Mouse (Mus musculus) megakaryocyte, embryonic 14.5 days (primary cell): Measurements from ENCODE around the gene Dnmt3a. TPM values are rescaled to one million over a fixed set of nuclear protein-coding genes. Genes with fewer than 3 reads are reported as not detected.

Source experiments
- H3K27me3 ChIP-seq: replicated peaks from 2 replicates; pipeline ENCODE3; 2012; ENCODE audit warnings: inconsistent platforms
- H3K36me3 ChIP-seq: replicated peaks from 2 replicates; pipeline ENCODE3; 2012; ENCODE audit warnings: low read length, inconsistent platforms, mixed read lengths
- H3K4me1 ChIP-seq: 2 replicates; pipeline ENCODE4 v1.6.1; 2012; ENCODE audit warnings: inconsistent platforms
- H3K4me3 ChIP-seq: replicated peaks from 2 replicates; pipeline ENCODE3; 2012; ENCODE audit warnings: moderate library complexity, mild to moderate bottlenecking, inconsistent platforms
- H3K9me3 ChIP-seq: 2 replicates; pipeline ENCODE4 v1.6.1; 2012; ENCODE audit warnings: inconsistent platforms
- FLI1 ChIP-seq: IDR thresholded peaks from 2 replicates; pipeline ENCODE4 v1.6.1; 2012; ENCODE audit warnings: low read length, inconsistent platforms, mixed read lengths
- GATA1 ChIP-seq: IDR thresholded peaks from 3 replicates; pipeline ENCODE4 v1.6.1; 2012; ENCODE audit warnings: mixed read lengths, low read length, inconsistent platforms, borderline replicate concordance
- polyA plus RNA-seq: library from polyadenylated mRNA; stranded (reverse); fragments of >175 nt; gene quantifications from 2 replicates; pipeline ENCODE4 v1.2.3, GENCODE M21; 2012; ENCODE audit warnings: low replicate concordance; ENCODE audit not compliant: insufficient read depth

The Dnmt3a gene
- polyA plus RNA-seq, 1 experiment, result 30.1 TPM

DNA sequence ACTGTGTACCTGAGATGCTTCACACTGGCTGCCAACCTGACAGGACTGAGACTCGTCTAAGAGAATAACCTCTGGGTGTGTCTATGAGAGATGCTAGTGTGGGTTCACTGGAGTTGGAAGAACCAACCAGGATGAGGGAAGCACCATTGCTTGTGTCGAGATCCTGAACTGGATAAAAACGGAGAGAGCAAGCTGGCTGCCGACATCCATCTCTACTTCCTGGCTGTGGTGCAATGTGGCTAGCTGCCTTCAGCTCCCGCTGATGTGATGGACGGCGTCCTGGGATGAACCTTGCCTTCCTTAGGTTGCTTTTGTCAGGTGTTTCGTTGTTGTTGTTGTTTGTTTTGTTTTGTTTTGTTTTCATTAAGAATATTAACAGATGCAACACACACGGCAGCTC is 52.0 kb downstream of the Dnmt3a start:
- Histone ChIP-seq H3K4me1 (peaks cover 95% of the 10 kb centered on the region), H3K4me3 (peak overlapping the region; percentile 11), H3K9me3 (no peaks in the 10 kb centered on the region), H3K36me3 (peaks cover 78% of the 10 kb centered on the region), H3K27me3 (no peaks in the 10 kb centered on the region)
- TF ChIP-seq FLI1 (no peak), GATA1 (no peak)

DNA sequence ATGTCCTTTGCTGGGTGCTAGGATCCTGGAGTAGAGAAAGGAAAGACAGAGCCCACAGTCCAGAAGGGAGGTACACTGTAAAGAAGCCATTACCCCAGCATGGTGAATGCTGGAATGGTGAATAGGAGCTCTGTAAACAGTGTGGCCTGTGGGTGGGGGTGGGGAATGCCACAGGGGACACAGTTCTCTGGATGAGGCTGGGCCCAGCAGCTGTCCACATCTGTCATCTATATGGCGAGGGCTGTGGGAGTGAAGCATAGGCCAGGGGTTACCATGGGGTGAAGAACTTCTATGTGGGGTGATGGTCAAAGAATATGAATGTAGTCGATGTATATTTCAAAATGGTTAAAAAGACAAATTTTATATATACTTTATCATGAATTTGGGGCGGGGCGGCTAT is 52.9 kb downstream of the Dnmt3a start:
- peaks cover 85% of the 10 kb centered on the region for H3K4me1 ChIP-seq
- TF ChIP-seq FLI1, result no peak
- TF ChIP-seq GATA1, result no peak
- no peaks in the 10 kb centered on the region for H3K9me3 ChIP-seq
- no peak overlapping the region for H3K4me3 ChIP-seq
- no peaks in the 10 kb centered on the region for H3K27me3 ChIP-seq
- peaks cover 78% of the 10 kb centered on the region for H3K36me3 ChIP-seq

DNA sequence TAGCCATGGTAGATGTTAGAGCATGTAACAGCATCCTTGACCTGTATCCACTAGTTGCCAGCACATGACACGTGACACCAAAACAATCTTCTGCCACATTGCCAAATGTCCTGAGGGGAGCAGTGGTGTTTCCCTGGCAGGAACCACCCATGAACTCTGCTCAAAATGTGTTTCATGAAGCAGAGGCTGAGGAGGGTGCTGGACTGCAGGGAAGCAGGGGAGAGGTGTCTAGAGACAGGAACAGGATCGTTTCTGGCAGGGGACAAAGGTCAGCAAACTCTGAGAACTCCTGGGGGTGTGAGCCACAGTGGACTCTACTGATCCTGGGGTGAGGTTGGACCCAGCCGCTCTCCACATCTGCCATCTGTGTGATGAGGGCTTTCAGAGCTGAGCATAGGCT is 53.7 kb downstream of the Dnmt3a start:
- no peak for TF ChIP-seq FLI1
- TF ChIP-seq GATA1, result no peak
- no peaks in the 10 kb centered on the region for H3K9me3 ChIP-seq
- peaks cover 80% of the 10 kb centered on the region for H3K36me3 ChIP-seq
- H3K4me1 ChIP-seq, result peaks cover 77% of the 10 kb centered on the region
- peak overlapping the region; percentile 42 for H3K4me3 ChIP-seq
- no peaks in the 10 kb centered on the region for H3K27me3 ChIP-seq

DNA sequence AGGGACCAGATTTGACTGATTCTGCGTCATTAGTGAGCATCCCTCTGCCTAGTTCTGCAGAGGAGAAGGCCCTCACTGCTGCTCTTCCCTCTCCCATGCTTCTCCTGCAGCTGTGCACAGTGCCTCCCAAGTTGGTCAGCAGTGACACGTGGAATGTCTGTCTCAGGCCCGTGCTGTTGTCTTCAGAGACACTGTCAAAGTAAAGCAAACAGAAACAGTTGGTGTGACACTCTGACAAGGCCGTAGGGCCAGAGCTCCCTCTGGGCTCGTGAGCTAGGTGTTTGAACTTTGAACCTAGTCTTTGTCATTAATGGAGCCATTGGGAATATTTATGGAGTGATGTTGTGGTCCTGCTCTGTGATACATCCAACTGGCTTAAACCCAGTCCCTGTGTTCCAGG is 54.2 kb downstream of the Dnmt3a start:
- Histone ChIP-seq H3K36me3 (peaks cover 82% of the 10 kb centered on the region), H3K27me3 (no peaks in the 10 kb centered on the region), H3K4me1 (peaks cover 76% of the 10 kb centered on the region), H3K4me3 (peak overlapping the region; percentile 42), H3K9me3 (no peaks in the 10 kb centered on the region)
- TF ChIP-seq GATA1 (no peak), FLI1 (no peak)

DNA sequence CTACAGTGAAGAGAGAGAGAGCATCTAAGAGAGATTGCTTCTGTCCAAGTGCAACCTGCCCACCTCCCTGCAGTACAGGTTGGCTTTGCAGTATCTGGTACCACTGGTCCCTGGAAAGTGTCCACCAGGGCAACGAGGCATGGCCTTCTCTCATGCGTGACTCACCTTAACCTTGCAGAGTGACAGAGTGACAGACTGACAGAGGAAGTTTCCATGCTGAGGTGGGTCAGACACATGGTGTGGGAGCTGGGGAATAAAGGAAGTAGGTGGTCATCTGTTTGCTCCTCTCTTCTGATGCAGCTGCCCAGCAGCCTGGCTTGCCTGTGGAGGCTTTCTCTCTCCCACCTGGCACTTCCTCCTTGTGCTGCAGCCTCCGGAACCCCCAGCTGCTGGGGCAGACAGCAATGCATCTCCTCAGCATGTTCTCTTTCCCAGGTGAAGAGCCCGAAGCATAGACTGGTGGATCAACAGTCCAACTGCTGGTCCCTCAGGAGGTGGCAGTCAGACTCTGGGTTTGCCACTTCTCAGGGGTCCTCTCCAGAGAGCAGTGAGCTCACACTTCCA is 55.9 kb downstream of the Dnmt3a start:
- Histone ChIP-seq H3K4me3 (peak overlapping the region; percentile 24), H3K36me3 (peaks cover 93% of the 10 kb centered on the region), H3K4me1 (peaks cover 72% of the 10 kb centered on the region), H3K27me3 (no peaks in the 10 kb centered on the region), H3K9me3 (no peaks in the 10 kb centered on the region)
- TF ChIP-seq FLI1 (no peak), GATA1 (no peak)

DNA sequence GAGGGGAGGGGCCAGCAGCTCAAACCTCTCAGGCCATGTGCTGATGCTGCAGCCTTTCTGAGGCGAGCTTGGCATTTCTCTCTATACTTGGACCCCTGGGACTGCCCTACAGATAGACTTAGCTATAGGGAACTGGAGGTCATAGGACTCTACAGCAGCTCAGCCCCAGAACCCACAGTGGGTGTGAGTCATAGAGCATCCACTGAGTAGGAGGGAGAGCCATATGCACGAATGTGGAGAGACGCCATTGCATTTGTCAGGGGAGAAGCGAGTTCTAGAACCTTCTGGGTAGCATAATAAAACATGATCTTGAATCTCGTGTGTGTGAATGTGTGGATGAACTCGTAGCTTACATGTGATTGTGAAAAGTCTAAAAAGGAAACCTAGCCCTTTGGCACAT is 56.4 kb downstream of the Dnmt3a start:
- Histone ChIP-seq H3K4me3 (peak overlapping the region; percentile 24), H3K4me1 (peaks cover 72% of the 10 kb centered on the region), H3K27me3 (no peaks in the 10 kb centered on the region), H3K9me3 (no peaks in the 10 kb centered on the region), H3K36me3 (peaks cover 94% of the 10 kb centered on the region)
- no peak for TF ChIP-seq FLI1
- TF ChIP-seq GATA1, result no peak

DNA sequence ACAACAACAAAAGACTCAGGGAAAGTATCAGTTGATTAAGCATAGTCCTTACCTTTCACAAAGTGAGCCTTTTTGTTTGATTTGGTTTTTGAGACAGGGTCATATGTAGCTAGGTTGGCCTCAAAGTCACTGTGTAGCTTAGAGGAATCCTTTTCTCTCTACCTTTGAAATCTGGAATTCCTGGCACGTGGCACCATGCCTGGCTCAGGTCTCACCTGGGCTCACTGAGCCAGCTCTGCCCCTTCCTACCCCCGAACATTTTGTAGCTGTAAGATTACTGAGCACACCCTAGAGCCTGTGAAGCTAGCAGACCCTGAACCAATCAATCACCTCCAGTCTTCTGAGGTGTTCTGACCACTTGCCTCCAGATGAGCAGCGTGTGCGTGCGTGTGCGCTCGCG is 58.4 kb downstream of the Dnmt3a start:
- Histone ChIP-seq H3K27me3 (no peaks in the 10 kb centered on the region), H3K4me1 (peaks cover 74% of the 10 kb centered on the region), H3K9me3 (no peaks in the 10 kb centered on the region), H3K36me3 (peaks cover 94% of the 10 kb centered on the region), H3K4me3 (no peak overlapping the region)
- TF ChIP-seq GATA1, result no peak
- no peak for TF ChIP-seq FLI1

DNA sequence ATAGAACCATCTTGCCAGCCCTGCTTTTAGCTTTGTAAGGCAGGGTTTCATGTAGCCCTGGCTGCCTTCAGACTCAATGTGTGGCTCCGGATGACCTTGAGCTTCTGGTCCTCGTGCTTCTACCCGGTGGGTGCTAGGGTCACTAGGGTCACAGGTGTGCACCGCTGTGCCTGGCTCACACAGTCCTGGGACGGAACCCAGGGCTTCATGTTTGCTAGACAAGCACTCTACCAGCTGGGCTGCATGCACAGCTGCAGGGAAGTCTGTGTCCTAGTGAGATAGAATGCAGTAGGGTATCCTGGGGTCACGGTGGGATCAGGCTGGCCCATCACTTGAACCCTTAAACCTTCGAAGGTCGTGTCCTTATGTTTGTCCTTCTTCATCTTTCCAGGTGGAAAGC is 59.8 kb downstream of the Dnmt3a start:
- peaks cover 93% of the 10 kb centered on the region for H3K36me3 ChIP-seq
- no peaks in the 10 kb centered on the region for H3K9me3 ChIP-seq
- no peaks in the 10 kb centered on the region for H3K27me3 ChIP-seq
- TF ChIP-seq FLI1, result no peak
- TF ChIP-seq GATA1, result no peak
- H3K4me1 ChIP-seq, result peaks cover 74% of the 10 kb centered on the region
- no peak overlapping the region for H3K4me3 ChIP-seq

DNA sequence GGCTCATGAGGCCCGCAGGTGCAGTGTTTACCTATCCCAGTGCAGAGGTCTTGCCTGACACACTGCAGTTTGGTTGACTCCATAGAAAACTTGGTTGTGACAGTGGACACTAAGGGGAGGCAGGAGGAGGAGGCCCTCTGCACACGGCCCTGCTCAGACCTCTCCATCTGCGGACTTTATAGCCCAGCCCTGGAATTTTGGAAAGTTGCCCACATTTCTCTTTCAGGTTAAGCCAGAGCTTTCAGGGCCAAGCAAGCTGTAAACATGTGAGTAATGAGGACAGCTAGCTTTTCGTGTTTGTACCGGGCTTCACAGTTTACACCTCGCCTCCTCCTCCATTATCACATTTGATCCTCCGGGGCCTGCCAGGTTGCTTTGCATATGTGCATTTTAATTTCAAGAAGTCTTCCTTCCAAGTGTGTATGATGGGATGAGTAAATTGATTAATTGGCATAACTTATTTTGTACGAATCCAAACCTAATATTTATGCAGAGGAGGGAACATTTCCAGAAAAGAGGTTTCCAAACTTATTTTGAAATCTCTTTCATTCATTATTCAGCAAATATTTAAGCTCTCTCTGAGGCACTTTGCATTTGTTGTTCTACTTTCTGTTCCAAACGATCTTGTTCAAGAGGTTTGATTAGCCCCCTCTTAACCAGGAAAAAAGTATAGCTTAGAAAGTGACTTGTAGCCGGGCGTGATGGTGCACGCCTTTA is 61.0 kb downstream of the Dnmt3a start:
- H3K9me3 ChIP-seq, result no peaks in the 10 kb centered on the region
- H3K27me3 ChIP-seq, result no peaks in the 10 kb centered on the region
- peaks cover 89% of the 10 kb centered on the region for H3K36me3 ChIP-seq
- H3K4me3 ChIP-seq, result no peak overlapping the region
- H3K4me1 ChIP-seq, result peaks cover 74% of the 10 kb centered on the region
- TF ChIP-seq FLI1 (no peak), GATA1 (no peak)

DNA sequence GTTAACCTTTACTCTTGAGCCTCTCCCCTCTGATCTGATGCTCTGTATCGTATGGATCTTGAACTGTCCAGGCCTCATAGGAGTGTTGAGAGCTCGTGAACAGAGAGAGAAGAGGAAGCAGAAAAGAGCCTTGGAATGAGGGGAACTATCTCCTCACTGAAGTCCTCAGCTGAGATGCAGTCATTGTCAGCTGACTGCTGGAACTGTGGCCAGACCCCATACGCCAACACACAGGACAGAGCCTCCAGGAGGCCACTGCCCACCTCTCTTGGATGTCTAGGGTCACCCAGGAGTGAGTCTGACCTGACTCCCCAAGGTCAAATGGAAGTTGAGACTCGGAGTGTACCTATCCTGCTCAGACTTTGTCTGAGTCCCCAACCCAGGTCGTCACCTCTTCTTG is 62.3 kb downstream of the Dnmt3a start:
- TF ChIP-seq FLI1, result no peak
- no peak for TF ChIP-seq GATA1
- Histone ChIP-seq H3K4me1 (peaks cover 80% of the 10 kb centered on the region), H3K9me3 (no peaks in the 10 kb centered on the region), H3K27me3 (no peaks in the 10 kb centered on the region), H3K36me3 (peaks cover 89% of the 10 kb centered on the region), H3K4me3 (no peak overlapping the region)
